Mouse (Mus musculus) heart, postnatal 4 days (tissue): ENCODE measurements around the gene Tm9sf2. TPM values are rescaled to one million over a fixed set of nuclear protein-coding genes. Genes with fewer than 3 reads are reported as not detected.
A peak's percentile ranks its signal among the peaks of the same experiment; 100 is the strongest.
"Not testable (repeated sequence)": the region's sequence is repeated elsewhere in the genome, so short reads cannot be mapped to it uniquely, and the experiment has no call there.

Experiments
- DNase-seq: peaks from one replicate; pipeline ENCODE4 v3.0.0; 2021
- total RNA-seq, 2 experiments: library from RNA; stranded (reverse); gene quantifications; 2 replicates each; pipeline ENCODE4 v1.2.3; 2021

The Tm9sf2 gene
- total RNA-seq, 2 experiments from 2014 or later = 98.4 to 99.8 TPM

- not testable (repeated sequence) for DNase-seq
These were observed 4.9 kb upstream of the Tm9sf2 start for GRCm38 (mm10) chr14:122101890-122102289.

DNA sequence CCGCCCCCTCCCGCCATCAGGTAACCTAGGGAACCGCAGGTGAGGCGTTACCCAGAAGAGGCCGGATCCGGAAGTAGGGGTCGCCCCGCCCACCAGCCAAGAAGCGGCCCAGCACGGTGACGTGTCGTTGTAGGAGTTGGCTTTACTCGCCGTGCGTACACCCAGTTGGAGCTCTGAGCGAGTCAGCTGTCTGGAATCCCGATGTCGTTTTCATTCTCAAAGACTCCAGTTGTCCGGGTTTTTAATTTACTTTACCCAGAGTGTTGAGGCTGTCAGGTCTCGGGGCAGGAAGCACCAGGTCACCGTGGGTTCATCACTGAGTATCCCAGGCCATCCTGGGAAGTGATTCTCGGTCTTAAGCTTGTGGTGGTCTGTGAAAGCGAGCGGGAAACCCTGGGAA, 2.0 kb upstream of the Tm9sf2 start:
- peak; percentile 96 for DNase-seq

- no peak for DNase-seq
These were observed 1.2 kb upstream of the Tm9sf2 start for GRCm38 (mm10) chr14:122105391-122106285.

- DNase-seq = peak; percentile 57
These were observed 810 bp downstream of the Tm9sf2 start for GRCm38 (mm10) chr14:122107481-122108214.

GRCm38 (mm10) chr14:122111681-122112080, 4.8 kb downstream of the Tm9sf2 start:
- DNase-seq = no peak

DNA sequence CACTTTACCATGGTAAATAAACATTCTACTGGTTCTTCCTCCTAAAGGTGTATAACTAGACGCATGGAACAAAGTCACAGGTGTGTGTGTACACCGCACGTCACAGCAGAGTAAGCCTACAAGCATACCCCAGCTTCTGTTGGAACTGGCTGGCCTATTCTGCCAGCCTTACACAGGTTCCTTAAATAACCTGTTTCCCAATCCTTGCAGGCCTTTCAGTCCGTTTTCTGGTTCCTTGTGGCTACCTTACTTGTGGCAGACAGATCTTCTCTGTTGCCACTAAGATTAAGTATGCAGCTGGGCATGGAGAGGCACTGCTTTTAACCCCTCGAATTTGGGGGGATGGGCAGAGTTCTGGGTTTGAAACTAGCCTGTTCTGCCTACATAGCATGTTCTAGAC, 5.5 kb downstream of the Tm9sf2 start:
- no peak for DNase-seq

- no peak for DNase-seq
These were observed 9.4 kb downstream of the Tm9sf2 start for GRCm38 (mm10) chr14:122116200-122116599.

GRCm38 (mm10) chr14:122130111-122130797, 23.4 kb downstream of the Tm9sf2 start:
- peak; percentile 17 for DNase-seq

DNA sequence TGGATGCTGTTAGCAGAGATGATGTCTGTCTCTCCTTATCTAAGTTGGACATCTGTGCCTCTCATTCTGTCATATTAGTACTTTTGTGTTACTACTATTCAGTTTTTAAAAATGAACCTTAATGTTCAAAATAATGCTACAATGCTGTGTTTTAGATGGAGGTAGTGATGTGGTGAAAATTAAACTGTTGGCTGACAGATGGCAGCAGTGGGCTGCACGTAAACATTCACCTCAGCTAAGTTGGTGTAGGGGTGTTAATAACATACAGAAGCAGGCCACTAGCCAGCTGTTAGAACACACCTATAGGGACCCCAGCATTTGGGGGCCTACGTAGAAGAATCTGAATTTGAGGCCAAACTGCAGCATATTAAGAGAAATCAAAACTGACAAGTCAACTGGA, 24.8 kb downstream of the Tm9sf2 start:
- DNase-seq = no peak

DNA sequence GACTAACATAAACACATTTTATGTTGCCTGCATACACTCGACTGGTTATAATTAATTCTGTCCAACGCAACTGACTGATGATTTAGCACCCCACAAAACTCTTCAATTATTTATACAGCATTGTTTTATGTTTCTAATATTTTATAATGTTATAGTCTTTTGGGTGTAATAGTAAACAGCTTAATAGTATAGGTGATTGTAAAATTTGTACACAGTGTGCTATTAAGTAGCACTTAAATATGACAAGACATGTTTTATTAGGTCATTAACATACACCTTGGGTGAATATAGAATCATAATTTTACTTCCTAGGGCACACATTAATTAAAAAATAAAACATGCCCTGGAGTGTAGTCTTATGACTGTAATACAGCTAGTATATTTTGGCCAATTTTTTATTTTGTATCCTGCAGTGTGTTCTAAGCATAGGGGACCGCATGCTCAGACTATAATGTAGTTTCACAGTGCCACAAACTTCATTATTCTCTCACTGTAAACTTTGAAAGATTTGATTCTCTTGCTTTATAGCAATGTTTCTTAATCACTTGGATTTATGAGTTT, 29.6 kb downstream of the Tm9sf2 start:
- DNase-seq = no peak

GRCm38 (mm10) chr14:122137234-122137633, 30.4 kb downstream of the Tm9sf2 start:
- DNase-seq = no peak

DNA sequence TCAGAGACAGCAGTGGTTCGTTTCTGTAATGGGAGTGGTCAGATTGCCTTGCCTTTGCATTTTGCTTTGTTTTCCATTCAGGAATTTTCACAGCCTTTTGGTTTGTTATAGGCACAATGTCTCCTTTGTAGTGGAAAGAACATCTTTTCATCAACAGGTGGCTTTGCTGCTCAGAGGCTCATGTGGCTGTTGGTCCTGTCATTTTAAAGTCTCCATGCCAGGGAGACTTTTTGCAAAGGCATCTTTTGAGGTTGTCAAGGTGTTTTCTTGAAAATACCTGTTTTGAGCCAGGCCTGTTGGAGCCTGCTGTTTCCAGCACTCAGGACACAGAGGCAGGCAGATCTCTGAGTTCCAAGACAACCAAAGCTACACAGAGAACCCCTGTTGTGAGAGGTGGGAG, 33.3 kb downstream of the Tm9sf2 start:
- no peak for DNase-seq

DNA sequence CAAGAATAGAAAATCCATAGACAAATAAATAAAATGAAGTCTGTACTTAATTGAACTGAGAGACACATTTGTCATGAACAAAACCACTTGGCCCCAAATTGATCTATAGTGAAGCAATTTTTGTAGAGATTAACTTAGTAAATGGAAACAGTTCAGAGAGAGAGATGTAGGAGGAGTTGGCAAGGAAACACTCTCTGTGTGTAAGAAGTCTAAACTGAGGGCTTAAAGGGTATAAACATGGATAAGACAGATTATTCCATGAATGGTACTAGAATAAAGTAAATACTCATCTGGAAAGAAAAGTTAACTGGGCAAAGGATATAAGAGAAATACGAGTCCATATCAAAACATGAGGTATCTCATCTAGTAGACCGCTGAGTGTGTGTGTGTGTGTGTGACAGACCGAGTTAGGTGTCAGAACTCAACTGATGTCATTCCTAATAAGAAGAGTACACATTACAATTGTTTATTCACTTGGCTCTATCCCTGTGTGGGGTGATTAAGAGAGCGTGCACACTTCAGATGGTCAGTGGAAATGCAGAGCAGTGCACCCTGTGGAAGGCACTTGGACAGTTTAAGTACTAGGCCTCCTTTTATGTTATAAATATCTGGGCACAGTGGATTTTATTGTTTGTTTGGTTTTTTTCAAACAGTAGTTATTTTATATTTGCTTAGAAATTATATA, 36.9 kb downstream of the Tm9sf2 start:
- DNase-seq = no peak

- no peak for DNase-seq
These were observed 38.5 kb downstream of the Tm9sf2 start for GRCm38 (mm10) chr14:122145374-122145773.

- no peak for DNase-seq
These were observed 43.8 kb downstream of the Tm9sf2 start for GRCm38 (mm10) chr14:122150616-122151015.

DNA sequence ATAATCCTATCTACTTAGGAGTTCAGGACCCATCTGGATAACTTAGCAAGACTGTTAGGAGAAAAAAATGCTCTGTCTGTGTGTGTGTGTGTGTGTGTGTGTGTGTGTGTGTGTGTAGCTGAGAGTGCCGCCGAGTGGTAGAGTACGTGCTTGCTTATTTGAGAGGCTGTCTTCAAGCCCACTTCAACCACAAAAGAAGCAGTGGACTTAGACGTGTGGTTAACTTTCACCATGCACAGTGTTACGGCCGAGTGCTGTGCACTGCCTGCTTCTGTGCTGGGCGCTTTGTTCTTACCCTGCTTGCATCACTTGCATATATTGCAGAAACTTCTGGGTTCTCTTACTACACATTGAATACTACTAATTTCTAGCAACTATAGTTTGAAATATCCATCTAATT, 50.9 kb downstream of the Tm9sf2 start:
- no peak for DNase-seq

GRCm38 (mm10) chr14:122160916-122161315, 54.1 kb downstream of the Tm9sf2 start:
- DNase-seq = no peak

GRCm38 (mm10) chr14:122168912-122169311, 62.1 kb downstream of the Tm9sf2 start:
- DNase-seq = no peak

DNA sequence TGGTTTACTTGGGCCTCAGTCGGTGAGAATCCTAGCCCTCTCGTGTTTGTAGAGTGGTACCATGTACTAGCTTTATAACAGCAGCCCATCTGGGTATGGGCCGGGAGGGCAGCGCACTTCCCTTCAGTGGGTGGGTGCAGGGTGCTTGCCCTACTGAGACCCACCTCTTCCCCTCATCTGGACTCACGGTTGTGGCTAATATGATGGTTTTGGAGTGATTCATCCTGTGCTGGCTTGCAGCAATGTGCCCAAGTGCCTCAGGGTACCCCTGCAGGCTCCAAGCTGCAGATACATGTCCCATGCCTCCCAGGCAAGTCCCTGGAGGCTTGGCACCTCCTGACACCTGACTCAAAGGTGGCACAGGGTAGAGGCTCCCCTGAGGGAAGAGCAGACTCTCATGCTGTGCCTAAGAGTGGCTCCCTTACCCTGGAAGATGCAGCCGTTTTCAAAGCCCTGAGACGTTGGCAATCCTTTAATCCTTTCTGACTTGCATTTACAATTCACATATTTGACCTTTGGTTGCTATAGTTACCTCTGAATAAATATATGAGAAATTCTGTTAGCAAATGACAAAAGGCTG, 63.5 kb downstream of the Tm9sf2 start:
- no peak for DNase-seq

DNA sequence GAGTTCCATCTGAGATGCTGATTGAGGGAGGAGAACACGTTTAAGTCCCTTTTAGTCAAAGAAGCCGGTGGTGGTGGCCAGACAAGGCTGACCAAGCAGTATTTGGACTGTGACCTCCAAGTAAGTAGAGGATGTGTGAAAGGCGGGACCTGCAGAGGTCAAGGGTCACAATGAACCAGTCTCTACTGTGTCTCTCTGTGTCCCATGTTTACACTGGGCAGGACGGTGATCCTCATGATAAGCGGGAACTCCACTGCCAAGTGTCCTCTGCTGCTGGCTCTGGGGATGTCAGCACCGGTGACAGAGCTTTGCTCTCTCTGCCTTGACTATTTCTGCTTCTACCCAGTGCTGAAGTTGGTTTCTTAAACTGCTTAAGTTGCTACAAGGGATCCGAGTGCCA, 64.2 kb downstream of the Tm9sf2 start:
- DNase-seq = no peak

DNA sequence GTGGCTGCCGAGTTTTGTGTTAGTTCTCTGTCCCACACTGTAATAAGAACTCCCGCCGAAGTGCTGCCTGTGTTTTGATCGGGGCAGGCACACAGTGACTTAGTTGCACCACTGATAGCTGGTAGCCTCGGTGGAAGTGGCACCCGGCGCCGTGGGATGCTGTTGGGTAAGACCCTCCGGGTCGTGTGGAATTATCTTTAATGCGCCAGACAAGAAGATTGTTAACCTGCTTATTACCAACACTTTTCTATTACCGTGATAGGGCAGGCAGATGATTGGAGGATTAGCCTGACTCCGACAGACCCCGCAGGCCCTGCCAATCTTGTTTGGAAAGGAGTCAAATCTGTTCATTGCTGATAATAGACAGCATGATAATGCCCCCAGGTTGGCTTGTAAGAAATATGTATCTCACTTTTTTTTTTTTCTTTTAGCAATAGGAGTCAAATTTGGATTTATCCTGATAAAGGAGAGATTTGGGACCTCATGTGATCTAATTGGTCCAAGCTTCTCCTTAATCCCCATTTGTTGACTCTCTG, 69.5 kb downstream of the Tm9sf2 start:
- DNase-seq = no peak
